Mouse (Mus musculus) heart, embryonic 10.5 days (tissue): ENCODE data around the gene Gm28729. TPM values are rescaled to one million over a fixed set of nuclear protein-coding genes. Genes with fewer than 3 reads are reported as not detected.
"Not testable (repeated sequence)": the region's sequence is repeated elsewhere in the genome, so short reads cannot be mapped to it uniquely, and the experiment has no call there.

Source experiments
- DNase-seq: peaks from one replicate; pipeline ENCODE4 v3.0.0-alpha.2; 2017; ENCODE audit warnings: low spot score
- H3K27ac ChIP-seq: fragments of 300-500 bp; sonication (generic); 2 replicates; pipeline ENCODE4 v1.5.1; 2016; ENCODE audit warnings: mild to moderate bottlenecking
- H3K27me3 ChIP-seq: fragments of 300-500 bp; sonication (generic); 2 replicates; pipeline ENCODE4 v1.6.1; 2016; ENCODE audit warnings: mild to moderate bottlenecking; ENCODE audit not compliant: poor library complexity, insufficient read depth, severe bottlenecking
- H3K36me3 ChIP-seq: fragments of 300-500 bp; sonication (generic); 2 replicates; pipeline ENCODE4 v1.6.1; 2016; ENCODE audit warnings: mild to moderate bottlenecking, moderate library complexity
- H3K4me1 ChIP-seq: fragments of 300-500 bp; sonication (generic); 2 replicates; pipeline ENCODE4 v1.6.1; 2016; ENCODE audit warnings: mild to moderate bottlenecking
- H3K4me3 ChIP-seq: fragments of 300-500 bp; sonication (generic); 2 replicates; pipeline ENCODE4 v1.5.1; 2016; ENCODE audit warnings: mild to moderate bottlenecking, moderate library complexity
- H3K9me3 ChIP-seq: fragments of 300-500 bp; sonication (generic); 2 replicates; pipeline ENCODE4 v1.6.1; 2016; ENCODE audit warnings: mild to moderate bottlenecking, moderate library complexity
- WGBS: fragments of 180-500 bp; shearing (Covaris S2); methylation state at CpG from one replicate; pipeline ENCODE4 v1.1.7; 2016; 5-methylcytosine and 5-hydroxymethylcytosine counted together
- polyA plus RNA-seq: library from polyadenylated mRNA; unstranded; fragments of >200 nt; fragmentation: Nextera tagmentation; extraction: Ambion mirVana; gene quantifications from 2 replicates; pipeline ENCODE4 v1.2.1, GENCODE M21; 2016

The Gm28729 gene
- polyA plus RNA-seq, 1 experiment from 2014 or later = not detected

GRCm38 (mm10) chr9:96478071-96478888, 46.8 kb downstream of the Gm28729 start, which contains the start of gene Rnf7:
TSS of gene Rnf7 (minus strand) at chr9:96478675.
- Histone ChIP-seq H3K36me3 (peaks cover 26% of the 10 kb centered on the region), H3K4me1 (peaks cover 4% of the 10 kb centered on the region; the same call in 1 of the 2 replicates), H3K9me3 (no peaks in the 10 kb centered on the region), H3K27me3 (no peaks in the 10 kb centered on the region), H3K4me3 (peak within 1 kb of the TSS; percentile 84), H3K27ac (peak within 1 kb of the TSS; percentile 92)
- under 1% methylated on average over 74 of the region's 74 CpGs for WGBS
- DNase-seq = peak; percentile 98

GRCm38 (mm10) chr9:96472356-96472755, 52.7 kb downstream of the Gm28729 start:
- Histone ChIP-seq H3K36me3 (peaks cover 57% of the 10 kb centered on the region), H3K9me3 (no peaks in the 10 kb centered on the region), H3K27me3 (no peaks in the 10 kb centered on the region), H3K4me3 (no peak overlapping the region), H3K27ac (no peak overlapping the region), H3K4me1 (peaks cover 10% of the 10 kb centered on the region)
- 88% methylated on average over 3 of the region's 3 CpGs for WGBS
- no peak for DNase-seq

GRCm38 (mm10) chr9:96471681-96472080, 53.4 kb downstream of the Gm28729 start:
- not testable (repeated sequence) for H3K4me3 ChIP-seq, H3K4me1 ChIP-seq, H3K27ac ChIP-seq, DNase-seq, H3K27me3 ChIP-seq, H3K9me3 ChIP-seq
- WGBS = 88% methylated on average over 4 of the region's 4 CpGs
- H3K36me3 ChIP-seq = peaks cover 63% of the 10 kb centered on the region

GRCm38 (mm10) chr9:96470266-96470974, 54.6 kb downstream of the Gm28729 start:
- DNase-seq = no peak
- Histone ChIP-seq H3K4me1 (peaks cover 8% of the 10 kb centered on the region), H3K27me3 (no peaks in the 10 kb centered on the region), H3K4me3 (no peak overlapping the region), H3K9me3 (no peaks in the 10 kb centered on the region), H3K36me3 (peaks cover 56% of the 10 kb centered on the region), H3K27ac (no peak overlapping the region)
- 95% methylated on average over 8 of the region's 8 CpGs for WGBS

GRCm38 (mm10) chr9:96469556-96470265, 55.4 kb downstream of the Gm28729 start:
- peaks cover 8% of the 10 kb centered on the region for H3K4me1 ChIP-seq
- H3K27me3 ChIP-seq = no peaks in the 10 kb centered on the region
- H3K36me3 ChIP-seq = peaks cover 50% of the 10 kb centered on the region
- no peak overlapping the region for H3K27ac ChIP-seq
- no peak overlapping the region for H3K4me3 ChIP-seq
- DNase-seq = no peak
- no peaks in the 10 kb centered on the region for H3K9me3 ChIP-seq
- 69% methylated on average over 8 of the region's 8 CpGs for WGBS

GRCm38 (mm10) chr9:96463708-96464107, 61.4 kb downstream of the Gm28729 start:
- WGBS = 86% methylated on average over 10 of the region's 10 CpGs
- H3K27me3 ChIP-seq = no peaks in the 10 kb centered on the region

GRCm38 (mm10) chr9:96461607-96462006, 63.5 kb downstream of the Gm28729 start:
- DNase-seq = no peak
- Histone ChIP-seq H3K27me3 (no peaks in the 10 kb centered on the region), H3K9me3 (peaks cover 10% of the 10 kb centered on the region), H3K27ac (no peak overlapping the region), H3K4me1 (no peaks in the 10 kb centered on the region), H3K4me3 (no peak overlapping the region), H3K36me3 (peaks cover 26% of the 10 kb centered on the region)
- 56% methylated on average over 1 of the region's 1 CpGs for WGBS

More at GRCm38 (mm10) chr9:96463708-96464107, 61.4 kb downstream of the Gm28729 start:
- peaks cover 10% of the 10 kb centered on the region for H3K9me3 ChIP-seq
- DNase-seq = no peak
- H3K36me3 ChIP-seq = peaks cover 44% of the 10 kb centered on the region
- H3K4me1 ChIP-seq = no peaks in the 10 kb centered on the region
- no peak overlapping the region for H3K4me3 ChIP-seq
- no peak overlapping the region for H3K27ac ChIP-seq

- Histone ChIP-seq H3K9me3 (peaks cover 10% of the 10 kb centered on the region), H3K36me3 (peaks cover 25% of the 10 kb centered on the region), H3K4me3 (no peak overlapping the region), H3K4me1 (no peaks in the 10 kb centered on the region), H3K27ac (no peak overlapping the region), H3K27me3 (no peaks in the 10 kb centered on the region)
- no peak for DNase-seq
- WGBS = 78% methylated on average over 10 of the region's 10 CpGs
Observed at GRCm38 (mm10) chr9:96460117-96460865, 64.8 kb downstream of the Gm28729 start.

GRCm38 (mm10) chr9:96455618-96456017, 69.4 kb downstream of the Gm28729 start:
- DNase-seq = no peak
- H3K9me3 ChIP-seq = no peaks in the 10 kb centered on the region
- H3K27ac ChIP-seq = no peak overlapping the region
- no peaks in the 10 kb centered on the region for H3K36me3 ChIP-seq
- H3K4me1 ChIP-seq = peaks cover 13% of the 10 kb centered on the region
- H3K27me3 ChIP-seq = no peaks in the 10 kb centered on the region
- no peak overlapping the region for H3K4me3 ChIP-seq
- 78% methylated on average over 8 of the region's 8 CpGs for WGBS

- Histone ChIP-seq H3K36me3 (no peaks in the 10 kb centered on the region), H3K4me1 (peaks cover 19% of the 10 kb centered on the region), H3K4me3 (no peak overlapping the region), H3K27ac (0 out of 2 replicates have a peak overlapping the region, but pooled peaks have one; percentile 11), H3K9me3 (no peaks in the 10 kb centered on the region), H3K27me3 (no peaks in the 10 kb centered on the region)
- 75% methylated on average over 4 of the region's 4 CpGs for WGBS
- no peak for DNase-seq
Observed at GRCm38 (mm10) chr9:96452956-96453355, 72.1 kb downstream of the Gm28729 start.

GRCm38 (mm10) chr9:96450900-96451720, 74.0 kb downstream of the Gm28729 start:
- WGBS = 39% methylated on average over 12 of the region's 12 CpGs
- H3K36me3 ChIP-seq = no peaks in the 10 kb centered on the region
- no peak overlapping the region for H3K4me3 ChIP-seq
- peak overlapping the region; percentile 84 for H3K27ac ChIP-seq
- H3K9me3 ChIP-seq = no peaks in the 10 kb centered on the region
- DNase-seq = no peak
- H3K27me3 ChIP-seq = no peaks in the 10 kb centered on the region
- H3K4me1 ChIP-seq = peaks cover 19% of the 10 kb centered on the region
